Mouse (Mus musculus) left cerebral cortex, postnatal 10 days (tissue): Measurements from ENCODE around the gene Rxra. TPM values are rescaled to one million over a fixed set of nuclear protein-coding genes. Genes with fewer than 3 reads are reported as not detected.

Experiments
- DNase-seq, 2 experiments: peaks; one replicate each; pipeline ENCODE4 v3.0.0; 2021 to 2022; ENCODE audit warnings: low spot score in 2 of 2, mixed read lengths in 1 of 2; ENCODE audit errors: extremely low spot score in 1 of 2
- intact Hi-C: fragments of 180-260 bp; cut with DNase I; formaldehyde crosslinking; loops from one replicate; pipeline ENCODE4 v1.15.1; 2025
- total RNA-seq, 2 experiments: library from RNA; stranded (reverse); gene quantifications; 2 replicates each; pipeline ENCODE4 v1.2.3; 2021

The Rxra gene
- total RNA-seq, 2 experiments from 2014 or later: 10.8 to 12.2 TPM

DNA sequence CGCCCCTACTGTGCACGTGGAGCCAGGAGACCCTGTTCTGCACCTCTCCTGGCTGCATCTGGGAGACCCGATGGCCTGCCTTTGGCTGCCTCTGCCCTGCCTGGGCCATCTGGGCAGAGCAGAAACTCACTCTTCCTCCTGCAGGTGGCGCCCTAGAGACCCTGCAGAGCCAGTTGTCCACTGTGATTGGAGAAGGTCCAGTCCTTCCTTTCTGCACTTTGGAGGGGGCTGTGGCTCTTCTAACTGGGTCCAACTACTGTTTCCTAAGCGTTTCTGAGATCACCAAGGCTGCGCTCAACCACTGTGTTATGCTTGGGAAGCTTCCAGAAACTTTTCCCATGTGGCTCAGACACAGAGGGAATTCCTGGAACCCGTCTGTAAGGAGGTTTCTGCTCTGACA lies 95.7 kb downstream of the Rxra start:
- intact Hi-C loops: loop anchor here (2.0 to 5.0 kb wide), 4 partner anchors 115 to 649 kb away; partner anchors contain the start of gene Col5a1
- peak; percentile 38 to 88 for DNase-seq

DNA sequence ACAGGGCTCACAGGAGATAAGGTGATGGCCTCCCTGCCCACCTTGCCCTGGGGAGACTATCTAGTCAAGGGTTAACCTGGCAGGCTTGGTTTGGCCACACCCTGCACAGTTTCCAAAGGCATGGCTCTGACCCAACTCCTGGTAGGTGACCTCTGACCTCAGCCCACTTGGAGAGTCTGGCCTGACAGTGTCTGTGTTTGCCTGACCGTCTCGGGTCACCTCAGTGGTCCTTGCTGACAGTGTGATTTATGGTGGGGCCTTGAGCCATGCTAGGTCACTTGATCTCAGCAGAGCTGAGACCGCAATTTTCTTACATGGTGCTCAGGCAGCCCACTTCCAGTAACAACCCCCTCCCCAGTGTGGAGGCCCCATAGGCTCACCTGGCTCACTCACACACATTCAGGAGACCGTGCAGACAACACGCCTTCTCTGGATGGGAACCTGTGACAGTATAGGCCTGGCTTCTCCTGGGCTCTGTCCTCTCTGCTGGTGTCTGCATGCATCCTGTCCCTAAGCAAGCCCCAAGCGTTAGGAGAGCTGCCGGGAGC lies 96.7 kb downstream of the Rxra start:
- DNase-seq: no peak
- intact Hi-C loops: loop anchor here (2.0 to 5.0 kb wide), 2 partner anchors 114 to 424 kb away; partner anchors contain the start of gene Col5a1

DNA sequence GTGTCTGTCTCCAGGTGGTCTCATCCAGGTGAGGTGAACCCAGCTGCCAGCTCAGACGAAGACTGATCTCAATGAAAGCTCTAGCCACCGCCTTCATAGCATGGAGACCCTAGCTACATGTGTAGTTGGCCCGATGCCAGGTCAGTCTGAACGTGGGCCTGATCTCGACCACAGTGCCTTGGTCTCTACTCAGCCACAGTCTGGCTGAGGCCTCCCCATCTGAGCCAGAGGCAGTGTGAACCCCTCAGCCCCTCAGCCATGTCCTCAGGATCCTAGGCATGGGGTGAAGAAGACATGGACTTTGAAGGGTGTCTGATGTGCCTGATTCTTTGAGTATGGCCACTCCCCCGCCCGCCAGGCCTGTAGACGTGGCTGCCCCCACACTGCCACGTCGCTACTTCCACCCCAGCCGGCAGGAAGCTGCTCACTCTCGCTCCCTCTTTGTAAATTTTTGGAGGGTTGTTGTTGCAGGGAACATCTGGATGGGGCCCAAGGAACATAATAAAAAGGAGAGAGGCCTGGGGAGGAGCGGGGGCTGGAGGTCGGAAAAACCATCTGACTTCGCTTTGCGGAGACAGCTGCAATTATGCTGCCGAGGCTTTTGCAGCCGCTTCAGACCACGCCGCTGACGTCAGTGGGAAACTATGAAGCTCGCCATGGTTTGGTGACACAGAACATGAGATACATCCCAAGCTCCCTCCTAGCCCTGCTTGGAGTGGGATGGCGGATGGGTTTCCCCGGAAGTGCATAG lies 97.9 kb downstream of the Rxra start:
- DNase-seq: peak in 1 of 2 experiments; percentile 77
- intact Hi-C loops: loop anchor here (2.0 to 5.0 kb wide), 2 partner anchors 113 to 423 kb away; partner anchors contain the start of gene Col5a1

DNA sequence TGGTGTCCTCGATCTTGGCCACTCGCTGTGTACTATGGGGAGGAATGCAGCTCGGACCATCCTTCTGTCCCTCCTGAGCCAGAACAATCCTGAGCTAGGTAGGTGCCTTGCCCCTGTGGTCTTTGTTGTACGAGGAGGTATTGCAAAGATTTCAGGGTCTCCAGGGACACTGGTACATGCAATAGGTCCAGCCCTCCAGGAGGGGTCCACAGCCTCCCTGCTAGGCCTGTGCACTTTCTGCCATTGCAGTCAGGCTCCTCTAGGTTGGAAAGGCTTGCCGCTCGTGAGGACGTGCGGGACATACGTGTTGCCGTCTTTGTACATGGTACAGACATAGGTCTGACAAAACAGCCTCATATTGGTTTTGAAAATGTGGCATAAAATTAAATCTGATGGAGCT lies 98.8 kb downstream of the Rxra start:
- intact Hi-C loops: no loop called here

DNA sequence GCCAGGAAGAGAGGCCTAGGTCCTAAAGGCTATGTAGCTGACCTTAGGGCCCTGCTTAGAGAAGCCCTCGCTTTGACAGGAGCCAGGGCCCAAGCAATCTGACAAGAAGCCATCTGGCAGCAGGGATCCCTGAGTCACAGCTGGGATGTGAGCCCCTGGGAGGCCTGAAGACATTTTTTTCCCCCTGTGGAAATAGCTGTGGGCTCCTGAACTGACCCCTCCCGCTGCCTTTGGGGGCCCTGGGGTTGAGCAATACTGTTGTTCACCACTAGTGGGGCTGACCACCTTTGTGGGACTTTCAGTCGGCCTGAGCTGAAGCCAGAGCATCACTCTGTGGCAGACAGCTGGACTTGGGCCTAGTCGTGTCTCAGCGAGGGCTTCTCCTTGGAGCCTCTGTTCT lies 99.4 kb downstream of the Rxra start:
- intact Hi-C loops: no loop called here

More for the DNA sequence above, 98.8 kb downstream of the Rxra start:
- DNase-seq: no peak

DNA sequence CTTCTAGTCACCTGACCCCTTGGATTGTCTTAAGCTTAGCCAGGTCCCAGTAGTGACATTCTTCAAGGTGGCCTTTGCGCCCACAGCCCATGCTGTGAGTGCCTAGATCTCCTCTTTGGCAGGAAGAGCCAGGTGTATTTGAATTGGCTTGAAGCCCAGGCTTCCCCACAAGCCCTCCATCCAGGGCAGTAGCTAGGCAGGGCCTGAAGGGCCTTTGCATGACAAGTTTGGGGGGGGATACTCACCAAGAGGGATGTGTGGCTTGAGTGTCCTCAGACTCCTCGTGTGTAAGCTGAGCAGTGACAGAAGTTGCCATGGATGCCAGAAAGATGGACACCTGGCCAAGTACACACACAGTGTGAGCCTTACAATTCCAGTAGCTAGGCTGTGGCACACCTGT lies 101.5 kb downstream of the Rxra start:
- no peak for DNase-seq
- intact Hi-C loops: no loop called here

More for the DNA sequence above, 99.4 kb downstream of the Rxra start:
- DNase-seq: peak in 1 of 2 experiments; percentile 36

DNA sequence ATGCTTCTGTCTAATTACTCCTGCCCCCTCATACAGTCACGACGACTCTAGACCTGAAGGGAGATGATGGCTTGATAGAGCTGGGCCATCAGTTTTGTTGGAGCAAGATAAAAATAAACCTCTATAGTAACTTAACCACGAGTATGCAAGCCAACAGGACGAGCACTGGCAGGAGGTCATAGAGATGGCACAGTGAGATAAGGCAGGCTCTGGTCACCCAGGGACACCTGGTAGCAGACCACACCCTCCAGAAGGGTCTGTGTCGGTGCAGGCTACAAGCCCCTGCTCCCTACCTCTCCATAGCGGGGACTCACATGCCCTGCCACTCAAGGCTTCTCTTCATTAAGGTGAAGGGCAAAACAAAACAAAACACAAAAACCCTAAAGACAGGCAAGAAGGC lies 102.0 kb downstream of the Rxra start:
- DNase-seq: no peak
- intact Hi-C loops: no loop called here

DNA sequence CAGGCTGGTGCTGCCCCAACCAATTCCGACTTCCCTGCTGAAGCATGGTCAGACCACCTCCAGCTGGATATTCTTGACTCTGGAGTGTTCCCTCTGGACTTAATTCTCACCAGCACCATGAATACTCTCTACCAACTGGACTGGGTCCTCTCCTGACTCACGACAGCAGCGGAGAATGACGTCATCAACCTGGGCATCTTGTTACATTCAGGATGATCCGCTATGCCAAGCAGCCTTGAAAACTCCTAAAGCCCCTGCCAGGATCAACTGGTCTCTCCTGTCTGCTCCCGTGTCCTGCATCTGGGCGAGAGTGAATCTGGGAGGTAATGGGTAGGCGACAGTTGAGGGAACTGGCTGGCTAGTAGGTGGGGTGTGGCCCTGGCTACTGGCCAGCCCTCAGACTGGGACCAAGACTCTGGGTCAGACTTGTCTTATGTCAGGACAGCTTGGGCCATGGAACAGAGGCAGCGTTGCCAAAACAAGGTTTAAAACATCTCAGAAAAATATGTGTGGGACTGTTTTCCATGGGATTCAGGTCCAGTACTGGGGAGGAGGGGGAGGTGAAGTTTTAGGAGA lies 103.1 kb downstream of the Rxra start:
- DNase-seq: peak in 1 of 2 experiments; percentile 33
- intact Hi-C loops: no loop called here

DNA sequence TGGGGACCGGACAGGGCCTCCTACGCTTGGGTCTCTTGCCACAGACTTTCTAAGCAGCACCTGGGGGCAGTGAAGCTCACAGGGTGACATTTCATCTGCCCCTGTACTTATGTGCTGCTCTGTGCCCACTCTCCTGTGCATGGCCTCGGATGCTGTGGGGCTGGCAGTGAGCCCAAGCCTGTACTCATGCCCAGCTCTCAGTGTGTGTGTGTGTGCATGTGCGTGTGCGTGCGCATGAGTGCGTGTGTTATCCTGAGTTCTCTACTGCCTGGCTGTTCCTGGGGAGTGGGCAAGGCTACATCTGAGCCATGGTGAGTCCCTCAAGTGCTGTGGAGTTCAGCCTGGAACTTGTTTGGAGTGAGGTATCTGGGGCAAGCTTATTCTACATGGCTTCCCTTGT lies 103.9 kb downstream of the Rxra start:
- DNase-seq: no peak

DNA sequence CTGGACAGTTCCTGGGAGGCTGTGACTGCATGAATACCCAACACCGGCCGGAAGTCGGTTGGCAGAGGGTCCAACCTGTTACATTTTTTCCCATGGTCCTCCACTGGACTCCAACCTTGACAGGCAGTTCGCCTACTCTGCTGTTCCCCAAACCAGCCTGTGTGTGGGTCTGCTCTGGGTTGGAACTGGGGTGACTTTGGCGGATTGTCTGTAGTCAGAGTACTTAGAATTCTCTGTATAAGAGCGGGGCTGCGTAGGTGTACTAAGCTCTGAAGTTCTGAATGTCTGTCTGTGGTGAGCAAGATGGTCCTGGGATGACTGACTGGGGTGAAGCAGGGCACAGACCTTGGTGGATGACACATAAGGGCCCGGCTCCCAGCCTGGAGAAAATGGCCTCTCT lies 109.1 kb downstream of the Rxra start:
- intact Hi-C loops: no loop called here
- no peak for DNase-seq

More for the DNA sequence above, 103.9 kb downstream of the Rxra start:
- intact Hi-C loops: no loop called here

DNA sequence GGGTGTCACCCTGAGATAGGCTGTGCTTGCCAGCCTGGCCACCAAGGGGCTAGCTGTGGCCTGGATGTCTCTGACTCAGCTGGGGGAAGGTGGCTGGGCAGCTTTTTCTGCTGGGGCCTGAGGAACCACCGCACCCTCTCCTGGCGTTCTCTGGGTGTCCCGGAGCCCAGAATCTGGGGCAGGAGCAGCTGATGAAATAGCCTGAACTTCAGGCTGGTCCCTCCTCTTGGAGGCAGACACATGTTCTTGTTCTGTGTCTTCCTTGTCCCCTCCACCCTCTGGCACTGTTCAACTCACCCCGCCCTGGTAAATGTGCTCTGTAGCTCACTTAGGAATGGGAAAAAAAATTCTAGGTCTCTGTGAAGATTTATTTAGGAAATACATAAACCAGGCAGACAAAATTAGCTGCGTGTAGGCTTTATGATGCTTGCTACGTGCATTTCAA lies 109.8 kb downstream of the Rxra start:
- intact Hi-C loops: no loop called here
- no peak for DNase-seq

DNA sequence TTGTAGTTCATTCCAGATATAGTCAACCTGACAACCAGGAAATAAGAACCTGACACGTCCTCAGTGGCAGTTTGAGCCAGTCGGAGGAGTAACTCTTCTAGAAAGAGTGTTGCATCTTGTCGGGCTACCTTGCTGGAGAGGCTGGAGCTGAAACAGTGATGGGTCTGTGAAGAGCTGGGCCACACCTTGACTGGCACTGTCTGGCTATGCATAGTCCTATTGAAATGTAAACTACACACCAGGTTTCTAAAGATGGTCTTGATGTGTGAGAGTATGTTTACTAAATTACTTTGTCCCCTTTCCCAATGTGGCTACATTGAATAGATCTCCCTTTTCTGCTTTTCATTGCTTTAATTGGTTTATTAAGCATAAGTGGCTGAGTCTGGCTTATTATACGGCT lies 115.3 kb downstream of the Rxra start:
- no peak for DNase-seq
- intact Hi-C loops: no loop called here

DNA sequence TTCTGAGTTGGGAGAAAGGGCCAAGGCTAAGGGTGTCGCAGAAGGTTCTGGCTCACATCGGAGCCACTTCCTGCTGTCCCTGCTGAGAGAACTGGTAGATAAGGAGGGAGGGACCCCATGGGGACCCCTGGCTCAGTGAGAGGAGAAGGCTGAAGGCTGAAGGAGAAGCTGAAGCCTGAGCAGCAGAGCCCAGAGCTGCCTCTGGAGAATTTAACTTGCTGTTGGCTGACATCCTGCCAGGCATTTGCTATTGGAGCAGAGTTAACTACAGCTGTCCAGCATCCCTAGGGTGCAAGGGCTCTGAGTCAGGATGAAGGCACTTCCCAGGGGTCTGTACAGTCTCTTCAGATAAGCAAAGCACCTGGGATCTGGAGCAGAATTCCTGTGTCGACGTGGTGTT lies 122.8 kb downstream of the Rxra start:
- DNase-seq: peak in 1 of 2 experiments; percentile 52
- intact Hi-C loops: no loop called here

DNA sequence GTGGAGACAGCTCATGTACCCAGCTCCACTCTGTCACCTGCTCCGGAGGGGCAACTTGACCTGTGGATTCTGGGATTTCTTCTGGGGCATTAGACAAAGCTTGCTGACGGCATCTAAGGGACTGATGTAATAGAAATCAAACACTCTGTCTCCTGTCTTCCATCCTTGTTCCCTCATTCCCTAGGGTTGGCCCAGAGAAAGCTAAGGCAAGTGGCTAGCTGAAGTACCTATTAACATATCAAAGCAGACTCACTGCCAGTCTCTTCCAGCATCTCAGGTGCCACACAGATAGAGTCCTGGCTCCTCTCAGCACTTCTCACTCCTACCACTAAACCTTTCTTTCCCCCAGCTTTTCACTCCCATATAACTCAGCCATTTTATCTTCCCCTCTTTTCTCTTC lies 124.8 kb downstream of the Rxra start:
- DNase-seq: no peak
- intact Hi-C loops: no loop called here

DNA sequence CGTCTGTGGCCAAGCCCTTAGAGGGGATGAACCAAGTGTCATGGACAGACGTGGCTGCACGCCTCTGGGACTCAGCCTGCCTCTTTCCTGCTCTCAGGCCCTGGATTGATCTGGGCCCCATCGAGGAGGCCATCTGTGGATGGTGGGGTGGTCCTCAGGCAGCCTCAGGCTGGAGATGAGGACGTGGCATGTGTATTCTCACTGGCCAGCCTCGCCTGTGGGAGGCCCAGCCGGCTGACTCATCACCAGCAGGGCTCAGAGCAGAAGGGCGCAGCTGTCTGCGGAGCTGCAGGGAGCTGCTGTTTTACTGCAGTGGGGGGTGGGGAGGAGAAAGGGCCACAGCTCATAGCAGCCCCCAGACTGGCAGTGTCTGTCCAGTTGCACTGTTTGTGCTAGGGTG lies 126.3 kb downstream of the Rxra start:
- intact Hi-C loops: no loop called here
- peak in 1 of 2 experiments; percentile 61 for DNase-seq

DNA sequence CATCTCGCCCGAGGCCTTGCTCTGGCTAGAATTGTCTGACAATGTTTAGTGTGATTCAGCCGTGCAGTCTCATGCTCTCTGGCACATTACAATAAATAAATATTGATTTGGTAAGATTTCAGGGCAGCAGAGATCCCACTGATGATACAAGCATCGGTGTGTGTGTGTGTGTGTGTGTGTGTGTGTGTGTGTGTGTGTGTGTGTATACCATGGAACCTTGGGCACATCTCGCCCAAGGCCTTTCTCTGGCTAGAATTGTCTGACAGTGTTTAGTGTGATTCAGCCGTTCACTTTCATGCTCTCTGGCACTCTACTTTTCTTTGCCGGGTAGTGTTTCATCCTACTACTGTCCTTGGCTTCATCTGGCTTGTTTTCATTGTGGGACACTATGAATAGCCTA lies 130.5 kb downstream of the Rxra start:
- intact Hi-C loops: no loop called here
- DNase-seq: no peak

DNA sequence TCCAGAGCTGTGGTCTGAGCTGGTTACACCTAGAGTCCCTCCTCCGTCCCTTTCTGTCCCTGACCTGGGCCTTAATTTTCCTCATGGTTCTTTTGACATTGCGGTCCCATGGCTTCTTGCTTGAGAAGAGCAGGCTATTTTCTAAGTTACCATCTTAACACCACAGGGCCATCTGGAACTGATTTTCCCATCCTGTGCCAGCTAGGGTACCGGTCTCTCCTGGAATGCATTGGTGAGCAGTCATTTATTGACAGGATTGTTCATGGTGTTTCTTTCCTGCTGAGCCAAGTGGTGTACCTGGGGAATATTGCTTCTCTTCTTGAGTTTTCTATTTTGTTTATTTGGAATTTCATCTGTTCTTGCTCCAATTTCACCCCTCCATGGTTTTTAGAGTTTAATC lies 131.4 kb downstream of the Rxra start:
- no peak for DNase-seq
- intact Hi-C loops: no loop called here

DNA sequence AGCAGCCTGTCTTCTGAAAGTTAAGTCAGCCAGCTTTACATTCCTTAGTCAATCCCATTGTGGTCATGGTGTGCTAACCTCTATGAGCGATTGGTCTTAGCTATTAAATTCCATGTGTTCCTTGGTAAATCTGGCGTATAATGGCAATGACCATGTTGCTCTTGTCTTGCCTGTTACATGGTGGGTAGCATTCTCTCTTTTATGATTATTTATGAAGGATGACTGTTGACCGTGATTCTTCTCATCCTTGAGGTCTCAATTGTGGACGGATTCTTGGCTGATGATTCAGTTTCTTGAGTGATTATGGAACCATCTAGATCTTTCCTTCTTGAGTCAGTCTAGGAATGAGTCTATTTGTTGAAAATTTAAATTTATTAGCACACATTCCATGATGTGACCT lies 133.7 kb downstream of the Rxra start:
- DNase-seq: no peak
- intact Hi-C loops: no loop called here
